Mouse (Mus musculus) forebrain, embryonic 12.5 days (tissue): ENCODE results near the gene Col12a1. TPM values are rescaled to one million over a fixed set of nuclear protein-coding genes. Genes with fewer than 3 reads are reported as not detected.

Experiments
- ATAC-seq: fragments of 200-750 bp; cut with Nextera tagmentation; 2 replicates; pipeline ENCODE4 v1.8.0; 2017; ENCODE audit warnings: moderate TSS enrichment; ENCODE audit not compliant: low FRiP score
- H3K27ac ChIP-seq: fragments of 300-500 bp; sonication (generic); 2 replicates; pipeline ENCODE4 v1.5.1; 2016; ENCODE audit warnings: mild to moderate bottlenecking
- H3K27me3 ChIP-seq: fragments of 300-500 bp; sonication (generic); 2 replicates; pipeline ENCODE4 v1.6.1; 2016; ENCODE audit warnings: mild to moderate bottlenecking
- H3K36me3 ChIP-seq: fragments of 300-500 bp; sonication (generic); replicated peaks from 2 replicates; pipeline ENCODE4 v1.6.1; 2016; ENCODE audit warnings: mild to moderate bottlenecking
- H3K4me1 ChIP-seq: fragments of 300-500 bp; sonication (generic); 2 replicates; pipeline ENCODE4 v1.6.1; 2016
- H3K4me2 ChIP-seq: fragments of 300-500 bp; sonication (generic); 2 replicates; pipeline ENCODE4 v1.6.1; 2016; ENCODE audit warnings: mild to moderate bottlenecking, moderate library complexity
- H3K4me3 ChIP-seq: fragments of 300-500 bp; sonication (generic); replicated peaks from 2 replicates; pipeline ENCODE4 v1.5.1; 2016; ENCODE audit warnings: mild to moderate bottlenecking
- H3K9ac ChIP-seq: fragments of 300-500 bp; sonication (generic); 2 replicates; pipeline ENCODE4 v1.6.1; 2016; ENCODE audit warnings: mild to moderate bottlenecking
- H3K9me3 ChIP-seq: fragments of 300-500 bp; sonication (generic); 2 replicates; pipeline ENCODE4 v1.6.1; 2016
- WGBS: fragments of 180-500 bp; shearing (Covaris S2); methylation state at CpG from one replicate; pipeline ENCODE4 v1.1.7; 2016; 5-methylcytosine and 5-hydroxymethylcytosine counted together
- polyA plus RNA-seq: library from polyadenylated mRNA; unstranded; fragments of >200 nt; fragmentation: Nextera tagmentation; extraction: Ambion mirVana; gene quantifications from 2 replicates; pipeline ENCODE4 v1.2.1, GENCODE M21; 2016

Col12a1 gene
- polyA plus RNA-seq, 1 experiment from 2014 or later = 19.4 TPM

DNA sequence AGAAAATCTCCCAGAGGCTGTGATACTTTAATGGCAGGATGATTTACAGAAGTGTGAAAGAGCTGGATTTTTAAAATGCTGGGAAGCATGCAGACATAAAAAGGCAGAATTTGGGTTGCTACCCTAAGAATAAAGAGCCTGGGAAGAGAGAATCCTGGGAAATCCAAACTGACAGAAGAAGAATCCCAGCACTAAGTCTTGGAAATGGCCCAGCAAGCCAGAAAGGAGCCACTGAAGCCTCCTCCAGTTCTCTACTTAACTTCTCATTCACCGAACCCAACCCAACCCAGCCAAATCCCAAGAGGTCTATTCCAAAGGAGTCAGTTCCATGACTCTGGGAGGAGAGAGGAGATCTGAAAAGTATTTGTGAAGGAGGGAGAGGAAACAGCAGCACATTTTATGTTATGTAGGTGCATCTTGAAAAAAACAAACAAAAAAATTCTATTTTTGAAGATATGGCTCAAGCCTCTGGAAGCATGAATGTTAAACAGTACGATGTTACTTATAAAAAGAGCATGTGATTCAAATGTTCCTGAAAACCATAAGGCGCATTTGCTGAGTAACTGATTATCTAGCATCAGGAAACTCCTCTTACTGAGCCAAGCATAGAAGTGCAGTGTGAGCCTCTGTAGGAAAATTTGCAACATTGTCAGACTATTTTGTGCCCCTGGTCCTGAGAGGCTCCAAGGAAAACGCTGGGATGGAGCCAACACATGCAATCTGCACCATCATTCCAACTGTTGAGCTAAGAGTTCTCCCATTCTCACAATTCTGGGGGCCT lies 132.0 kb downstream of the Col12a1 start:
- Histone ChIP-seq H3K4me2 (no peak overlapping the region), H3K9ac (no peak overlapping the region), H3K36me3 (no peaks in the 10 kb centered on the region), H3K4me3 (no peak overlapping the region), H3K27ac (no peak overlapping the region), H3K27me3 (no peaks in the 10 kb centered on the region), H3K4me1 (no peaks in the 10 kb centered on the region), H3K9me3 (no peaks in the 10 kb centered on the region)
- 87% methylated on average over 4 of the region's 4 CpGs for WGBS
- no peak for ATAC-seq

DNA sequence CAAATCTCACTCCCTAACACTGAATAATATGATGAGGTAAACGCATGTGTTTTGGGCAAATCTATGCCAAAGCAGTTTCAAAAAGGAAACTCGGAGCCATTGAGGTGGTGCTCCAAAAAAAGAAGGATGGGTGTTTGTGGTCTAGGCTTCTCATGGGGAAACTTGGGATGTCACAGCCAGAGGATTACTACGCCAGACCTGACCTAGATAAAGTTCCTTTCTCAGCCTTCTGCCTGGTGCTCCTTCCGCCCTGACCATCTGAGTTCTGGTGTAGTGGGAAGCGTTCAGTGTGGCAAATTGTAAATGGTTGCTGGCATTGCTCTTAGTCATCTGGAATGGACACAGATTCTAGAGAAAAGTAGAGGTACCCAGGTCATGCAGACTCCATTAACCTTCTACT lies 151.8 kb downstream of the Col12a1 start:
- no peak overlapping the region for H3K27ac ChIP-seq
- H3K4me3 ChIP-seq = no peak overlapping the region
- ATAC-seq = no peak
- H3K9me3 ChIP-seq = no peaks in the 10 kb centered on the region
- WGBS = 88% methylated on average over 5 of the region's 5 CpGs
- H3K4me2 ChIP-seq = no peak overlapping the region
- H3K36me3 ChIP-seq = no peaks in the 10 kb centered on the region
- no peak overlapping the region for H3K9ac ChIP-seq
- no peaks in the 10 kb centered on the region for H3K4me1 ChIP-seq
- no peaks in the 10 kb centered on the region for H3K27me3 ChIP-seq

DNA sequence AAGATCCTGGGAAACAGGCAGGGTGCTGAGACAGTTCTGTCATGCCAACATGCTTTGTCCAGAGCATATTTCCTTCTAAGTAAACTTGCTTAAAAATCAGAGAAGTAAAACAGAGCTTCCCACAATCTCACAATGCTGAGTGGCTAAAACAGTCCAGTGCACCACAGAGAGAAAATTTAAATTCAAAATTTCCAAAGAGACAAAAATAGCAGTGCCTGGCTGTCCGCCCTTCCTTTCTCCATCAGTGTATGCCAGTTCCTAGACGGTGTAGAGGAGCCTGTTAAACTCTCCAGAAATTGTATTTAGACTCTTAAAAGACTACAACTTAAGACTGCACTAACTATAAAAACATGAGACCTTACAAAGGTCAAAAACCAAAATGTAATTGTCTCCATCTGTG lies 165.3 kb downstream of the Col12a1 start:
- no peaks in the 10 kb centered on the region for H3K36me3 ChIP-seq
- H3K27me3 ChIP-seq = no peaks in the 10 kb centered on the region
- H3K4me3 ChIP-seq = no peak overlapping the region
- H3K9ac ChIP-seq = no peak overlapping the region
- H3K27ac ChIP-seq = no peak overlapping the region
- H3K4me1 ChIP-seq = no peaks in the 10 kb centered on the region
- no peak for ATAC-seq
- no peak overlapping the region for H3K4me2 ChIP-seq
- no peaks in the 10 kb centered on the region for H3K9me3 ChIP-seq
- 91% methylated on average over 2 of the region's 2 CpGs for WGBS

Other genes starting within 250 kb of the Col12a1 start
- gene Cox7a2, start 41.0 kb upstream of the Col12a1 start, polyA plus RNA-seq = 610 and 612 TPM in 2 replicates
- gene Tmem30a, start 74.7 kb upstream of the Col12a1 start, polyA plus RNA-seq = 87.5 and 88.1 TPM in 2 replicates